Mouse (Mus musculus) 3T3-L1 (cell line): ENCODE measurements at regions not wholly inside any gene's neighbourhood (a gene's known extent, or its start where the extent isn't known, plus 50 kb on each side); places are given as distances from the start of the nearest gene placed in this dataset.

Source experiments
- DNase-seq: peaks from one replicate; pipeline ENCODE4 v3.0.0-alpha.2; 2015; ENCODE audit warnings: low read depth, low spot score

DNA sequence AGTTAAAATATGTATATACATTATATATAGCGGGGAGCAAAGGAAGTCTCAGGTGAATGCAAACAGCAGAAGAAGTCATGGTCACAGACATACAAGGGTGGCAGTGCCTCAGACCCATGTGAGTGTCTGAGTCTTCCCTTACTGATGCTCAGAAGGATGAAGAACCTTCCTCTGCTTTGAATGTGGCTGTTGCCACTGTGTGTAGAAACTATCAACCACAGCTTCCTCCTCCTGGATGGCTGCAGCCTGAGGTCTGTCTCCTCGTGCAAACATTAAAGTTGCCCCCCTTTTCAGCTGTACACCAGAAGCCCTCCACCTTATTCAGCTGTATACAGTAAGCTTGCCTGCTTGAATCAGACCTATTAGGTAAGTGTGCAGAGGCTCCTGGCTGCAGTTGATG, 79.4 kb upstream of the Tspan5 start:
- DNase-seq = no peak

DNA sequence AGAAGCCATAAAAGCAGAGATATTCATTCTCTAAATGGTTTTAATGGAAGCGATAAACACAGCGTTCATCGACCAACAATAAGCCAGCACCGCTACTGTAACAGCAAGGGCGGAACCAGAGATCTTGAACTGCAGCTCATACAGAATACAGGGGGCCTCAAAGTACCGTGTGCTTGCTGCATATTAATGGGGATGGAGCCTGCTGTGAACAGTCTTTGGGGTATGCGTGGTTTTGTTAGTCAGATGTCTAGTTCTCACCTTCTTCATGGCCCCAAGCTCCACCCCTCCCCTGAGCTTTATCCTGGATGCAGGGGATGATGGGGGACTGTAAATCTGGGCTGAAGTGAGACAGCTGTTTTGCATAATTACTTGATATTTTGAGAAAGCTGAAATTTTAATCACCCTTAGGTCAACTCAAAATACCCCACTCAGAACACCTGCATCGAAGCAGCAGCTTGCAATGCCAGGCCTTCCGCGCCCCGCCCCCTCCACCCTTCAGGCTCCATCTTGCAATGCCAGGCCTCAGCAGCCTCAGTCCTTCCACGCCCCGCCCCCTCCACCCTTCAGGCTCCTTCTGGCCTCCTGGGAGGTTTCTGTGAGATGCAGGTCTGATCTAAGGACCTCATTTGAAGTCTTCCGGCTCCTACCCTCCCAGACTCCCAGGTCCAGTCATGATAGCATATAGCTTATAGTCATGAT, 73.5 kb upstream of the Tspan5 start:
- no peak for DNase-seq

DNA sequence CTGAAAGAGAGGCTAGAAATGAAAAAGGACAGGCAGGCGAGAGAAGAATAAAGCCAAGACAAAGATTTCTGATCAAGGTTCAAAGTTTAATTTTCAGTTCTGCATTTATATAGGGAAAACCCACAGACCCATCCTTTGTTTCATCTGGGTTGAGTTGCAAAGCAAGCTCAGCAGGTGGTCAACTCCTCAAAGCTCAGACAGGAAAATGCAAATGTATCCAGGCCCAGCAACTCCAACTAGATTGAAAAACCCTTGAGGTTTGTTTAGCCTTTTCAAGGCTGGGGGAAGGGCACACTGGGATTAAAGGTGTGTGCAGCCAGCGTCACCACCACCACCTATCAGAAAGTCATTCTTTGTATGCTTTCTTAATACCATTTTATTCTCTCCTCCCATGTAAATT, 66.1 kb upstream of the Tspan5 start:
- DNase-seq = no peak

DNA sequence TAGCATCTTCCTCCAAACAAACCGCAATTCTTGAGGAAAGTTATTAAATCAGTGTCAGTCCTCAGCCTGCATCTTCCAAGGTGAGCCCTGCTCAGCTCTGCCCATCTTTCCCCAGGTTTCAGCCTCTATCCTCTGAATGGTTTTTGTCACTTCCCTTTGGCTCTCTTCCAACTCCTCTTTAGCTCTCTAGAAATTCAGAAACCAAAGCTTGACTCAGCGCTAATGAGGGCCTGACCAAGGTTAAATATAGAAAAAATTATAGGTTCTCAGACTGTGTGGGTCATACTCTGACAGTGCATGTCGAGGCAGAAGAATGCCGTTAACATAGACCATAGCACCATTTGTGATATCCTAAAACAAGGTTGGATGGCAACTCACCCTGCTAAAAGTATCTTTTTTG, 63.6 kb upstream of the Tspan5 start:
- peak; percentile 38 for DNase-seq

DNA sequence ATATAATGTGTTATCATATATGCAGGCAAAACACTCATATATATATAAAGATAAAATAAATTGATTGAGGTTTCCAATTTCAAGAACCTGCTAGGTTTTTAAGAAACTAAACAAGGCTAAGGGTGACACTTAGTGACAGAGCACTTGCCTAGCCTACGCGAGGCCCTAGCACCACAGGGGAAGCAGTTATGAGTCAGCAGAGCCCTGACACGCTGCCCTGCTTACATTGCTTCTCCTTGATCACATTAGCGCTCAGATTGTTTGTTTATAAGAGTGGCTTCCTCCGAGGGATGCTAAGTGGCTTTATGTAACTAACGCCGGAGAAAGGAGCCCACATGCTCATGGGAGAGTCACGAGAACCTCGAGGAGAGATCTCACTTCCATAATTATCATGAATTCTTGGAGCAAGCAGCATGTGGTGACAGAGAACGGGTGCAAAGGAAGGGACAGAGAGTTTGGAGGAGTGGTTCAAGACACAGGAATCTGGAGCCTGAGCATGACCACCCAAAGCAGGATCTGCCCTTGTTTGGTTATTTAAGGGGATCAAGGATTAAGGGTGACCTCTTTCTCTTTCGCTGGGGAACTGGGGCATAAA, 55.3 kb upstream of the Tspan5 start:
- DNase-seq = no peak

DNA sequence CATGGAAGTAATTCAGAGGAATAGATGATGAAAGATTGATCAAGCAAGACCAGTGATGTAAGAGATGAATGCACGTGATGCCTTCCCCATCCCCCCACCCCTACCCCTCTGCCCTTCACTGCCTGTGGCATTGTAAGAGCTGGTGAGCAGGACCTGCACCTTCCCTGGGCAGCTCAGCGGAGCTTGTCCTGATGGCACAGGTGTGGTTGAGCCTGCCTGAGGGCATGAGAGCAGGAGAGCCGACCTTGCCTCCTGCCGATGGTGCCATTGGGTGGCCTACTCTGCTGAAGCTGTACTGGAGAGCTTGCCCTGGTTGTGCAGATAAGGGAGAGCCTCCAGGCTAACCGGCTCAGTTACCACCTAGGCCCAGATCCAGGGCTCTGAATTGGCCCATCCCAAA, 53.4 kb upstream of the Tspan5 start:
- DNase-seq = no peak
